26 mouse cellular contexts compared by ENCODE assay signal in the genomic region with DNA sequence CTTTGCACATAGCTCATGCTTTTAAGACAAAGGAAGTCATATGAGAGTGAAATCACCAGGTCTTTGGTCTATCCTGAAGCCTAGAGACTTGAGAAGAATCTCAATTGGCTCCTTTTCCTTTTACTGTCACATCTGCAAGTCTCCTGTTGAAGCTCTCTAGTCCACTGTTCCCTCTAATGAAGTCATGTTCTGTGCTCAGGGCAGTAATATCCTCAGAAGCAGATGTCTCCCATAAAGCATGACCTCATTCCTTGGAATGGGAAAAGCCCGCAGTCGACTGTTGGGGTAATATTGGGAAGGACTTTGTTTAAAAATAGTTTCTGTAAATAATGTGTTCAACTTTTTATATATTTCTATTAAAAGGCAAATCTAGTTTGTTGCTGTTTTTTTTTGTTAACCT.
DNase-seq lines count a peak whose midpoint lies in the region; ATAC-seq and TF ChIP-seq lines count a peak whose summit lies in the region.
"Had no signal": no experiment of that assay in that cellular context is flagged by ENCODE, and none has a peak within 500 bp of the region (broad histone marks: within the 10 kb centered on the region; RNA-seq: fewer than 3 reads in every experiment).

No protein-coding gene starts in this region.

- TF ChIP-seq POLR2A in limb, embryonic 14.5 days (IDR thresholded peaks at IDR 0.05; ENCODE audit: borderline replicate concordance, extremely low read depth, insufficient read depth, insufficient read length), result no peak

- H3K9ac ChIP-seq in heart, embryonic 12.5 days, result no peak overlapping the region
- no peak overlapping the region for H3K9ac ChIP-seq in limb, embryonic 13.5 days
- no peak overlapping the region for H3K9ac ChIP-seq in limb, embryonic 14.5 days (ENCODE audit: low read depth, low read length, severe bottlenecking)
- H3K9ac ChIP-seq: embryonic facial prominence, embryonic 13.5 days; forebrain, embryonic 13.5 days; hindbrain, embryonic 13.5 days; intestine, embryonic 15.5 days had no signal

- peak; percentile 2 for DNase-seq in heart, adult 8-10 months (ENCODE audit: low spot score)
- no peak for DNase-seq in limb, embryonic 10.5 days (ENCODE audit: low spot score)
- peak; percentile 10 for DNase-seq in limb, embryonic 14.5 days (ENCODE audit: low spot score)
- no peak for DNase-seq in ovary, adult 18-20 months (ENCODE audit: low spot score)
- DNase-seq: adrenal gland, postnatal 14 days; cerebellum, adult 11 months; cerebellum, adult 2 months; cerebellum, adult 9-11 months; cerebellum, postnatal 25 days; gastrocnemius, adult 2 months; gastrocnemius, postnatal 25 days; heart, adult 2 months; heart, postnatal 36 days; kidney, adult 11 months had no signal

- no peak overlapping the region for H3K27ac ChIP-seq in heart, embryonic 12.5 days (ENCODE audit: poor library complexity, severe bottlenecking)
- no peak overlapping the region for H3K27ac ChIP-seq in limb, embryonic 13.5 days
- no peak overlapping the region for H3K27ac ChIP-seq in limb, embryonic 10.5 days
- H3K27ac ChIP-seq in limb, embryonic 14.5 days (replicated peaks; ENCODE audit: low read depth, low read length), result no peak overlapping the region
- H3K27ac ChIP-seq: embryonic facial prominence, embryonic 13.5 days; forebrain, embryonic 10.5 days; forebrain, embryonic 13.5 days; gastrocnemius, adult 2 months; heart, adult 2 months; hindbrain, embryonic 10.5 days; hindbrain, embryonic 13.5 days; intestine, embryonic 15.5 days had no signal

- H3K36me3 ChIP-seq in heart, embryonic 12.5 days, result no peaks in the 10 kb centered on the region
- no peaks in the 10 kb centered on the region for H3K36me3 ChIP-seq in limb, embryonic 13.5 days
- H3K36me3 ChIP-seq in limb, embryonic 10.5 days, result no peaks in the 10 kb centered on the region
- H3K36me3 ChIP-seq in limb, embryonic 14.5 days (ENCODE audit: control insufficient read depth, insufficient read depth, low read length), result no peaks in the 10 kb centered on the region
- H3K36me3 ChIP-seq: embryonic facial prominence, embryonic 13.5 days; forebrain, embryonic 10.5 days; hindbrain, embryonic 10.5 days; hindbrain, embryonic 13.5 days; intestine, embryonic 15.5 days had no signal

- H3K4me2 ChIP-seq in heart, embryonic 12.5 days, result no peak overlapping the region
- H3K4me2 ChIP-seq in limb, embryonic 13.5 days (replicated peaks), result no peak overlapping the region
- no peak overlapping the region for H3K4me2 ChIP-seq in limb, embryonic 14.5 days (replicated peaks; ENCODE audit: low read depth, low read length, severe bottlenecking)
- H3K4me2 ChIP-seq: embryonic facial prominence, embryonic 13.5 days; forebrain, embryonic 13.5 days; hindbrain, embryonic 13.5 days; intestine, embryonic 15.5 days had no signal

- WGBS in heart, embryonic 12.5 days, result 82% methylated on average over 2 of the region's 2 CpGs
- 41% methylated on average over 2 of the region's 2 CpGs for WGBS in limb, embryonic 13.5 days
- 88% methylated on average over 2 of the region's 2 CpGs for WGBS in limb, embryonic 10.5 days
- 50% methylated on average over 2 of the region's 2 CpGs for WGBS in limb, embryonic 14.5 days

- ATAC-seq in heart, embryonic 12.5 days (ENCODE audit: insufficient number of reproducible peaks, low FRiP score), result no peak
- ATAC-seq in limb, embryonic 13.5 days (ENCODE audit: low FRiP score, low read depth), result peak; percentile 67; the same call in 1 of the 2 replicates
- ATAC-seq in limb, embryonic 14.5 days (ENCODE audit: low FRiP score, low read depth), result peak; percentile 68
- ATAC-seq: activated CD4-positive, CD25-positive, alpha-beta regulatory T cell, adult 4 months; CD4-positive, CD25-positive, alpha-beta regulatory T cell, adult 4 months; forebrain, embryonic 13.5 days; forebrain, embryonic 16.5 days; hindbrain, embryonic 16.5 days; intestine, embryonic 15.5 days had no signal

- no peaks in the 10 kb centered on the region for H3K4me1 ChIP-seq in heart, embryonic 12.5 days (replicated peaks)
- no peaks in the 10 kb centered on the region for H3K4me1 ChIP-seq in limb, embryonic 13.5 days
- no peaks in the 10 kb centered on the region for H3K4me1 ChIP-seq in limb, embryonic 10.5 days
- H3K4me1 ChIP-seq in limb, embryonic 14.5 days (ENCODE audit: control insufficient read depth, insufficient read depth, low read length), result no peaks in the 10 kb centered on the region
- H3K4me1 ChIP-seq: embryonic facial prominence, embryonic 13.5 days; forebrain, embryonic 10.5 days; forebrain, embryonic 13.5 days; hindbrain, embryonic 10.5 days; hindbrain, embryonic 13.5 days; intestine, embryonic 15.5 days had no signal

- no peaks in the 10 kb centered on the region for H3K9me3 ChIP-seq in heart, embryonic 12.5 days (replicated peaks)
- H3K9me3 ChIP-seq in limb, embryonic 13.5 days, result no peaks in the 10 kb centered on the region
- no peaks in the 10 kb centered on the region for H3K9me3 ChIP-seq in limb, embryonic 10.5 days (replicated peaks)
- H3K9me3 ChIP-seq in limb, embryonic 14.5 days (ENCODE audit: control insufficient read depth, low read length), result no peaks in the 10 kb centered on the region
- H3K9me3 ChIP-seq: embryonic facial prominence, embryonic 13.5 days; forebrain, embryonic 10.5 days; forebrain, embryonic 13.5 days; hindbrain, embryonic 10.5 days; hindbrain, embryonic 13.5 days; intestine, embryonic 15.5 days had no signal

- H3K4me3 ChIP-seq in heart, embryonic 12.5 days, result no peak overlapping the region
- no peak overlapping the region for H3K4me3 ChIP-seq in limb, embryonic 13.5 days
- no peak overlapping the region for H3K4me3 ChIP-seq in limb, embryonic 10.5 days
- no peak overlapping the region for H3K4me3 ChIP-seq in limb, embryonic 14.5 days (replicated peaks; ENCODE audit: low read length)
- H3K4me3 ChIP-seq: embryonic facial prominence, embryonic 13.5 days; forebrain, embryonic 10.5 days; forebrain, embryonic 13.5 days; gastrocnemius, adult 2 months; heart, adult 2 months; hindbrain, embryonic 10.5 days; hindbrain, embryonic 13.5 days; intestine, embryonic 15.5 days had no signal

- H3K27me3 ChIP-seq in heart, embryonic 12.5 days (replicated peaks), result no peaks in the 10 kb centered on the region
- H3K27me3 ChIP-seq in limb, embryonic 13.5 days, result peaks cover 10% of the 10 kb centered on the region; the same call in 1 of the 2 replicates
- H3K27me3 ChIP-seq in limb, embryonic 10.5 days (ENCODE audit: low read depth, poor library complexity, severe bottlenecking), result peaks cover 81% of the 10 kb centered on the region
- H3K27me3 ChIP-seq in limb, embryonic 14.5 days (ENCODE audit: control insufficient read depth, insufficient read depth, low read length), result no peaks in the 10 kb centered on the region; the same call in 1 of the 2 replicates
- H3K27me3 ChIP-seq: intestine, embryonic 15.5 days had no signal

Comparison
In these comparisons a context has a peak if more than half of its experiments do, and no peak if none do; other contexts are left out.
1. DNase-seq: peak in heart, adult 8-10 months (single experiment) and limb, embryonic 14.5 days (single experiment); none in limb, embryonic 10.5 days (single experiment) and ovary, adult 18-20 months (single experiment).